Mouse (Mus musculus) cerebellum, adult (tissue): ENCODE results near the gene Vmn1r194.
"Not testable (repeated sequence)": the region's sequence is repeated elsewhere in the genome, so short reads cannot be mapped to it uniquely, and the experiment has no call there.

Experiments
- ATAC-seq: cut with Nextera tagmentation; 2 replicates; pipeline ENCODE4 v1.9.2; 2017; ENCODE audit warnings: mild to moderate bottlenecking, moderate library complexity, mixed read lengths; ENCODE audit not compliant: insufficient number of reproducible peaks, low FRiP score, low TSS enrichment

The Vmn1r194 gene

DNA sequence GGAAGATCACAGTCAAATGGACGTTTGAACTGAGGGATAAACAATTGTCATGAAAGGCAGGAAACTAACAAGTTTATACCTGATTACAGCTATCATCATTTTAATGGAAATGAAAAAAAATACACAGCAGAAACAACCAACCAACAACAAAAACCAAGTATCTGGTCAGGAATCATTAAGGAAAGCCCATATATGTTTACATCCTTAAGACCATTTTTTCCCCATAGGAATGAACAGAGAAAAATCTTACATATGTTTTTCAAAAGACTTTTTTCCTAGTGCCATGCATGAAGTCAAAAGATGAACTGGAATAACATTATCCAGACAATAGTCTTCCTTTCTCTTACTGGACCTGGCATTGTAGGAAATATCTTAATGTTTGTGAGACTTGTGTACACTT lies at the start of gene Vmn1r194:
Gene Vmn1r194 (plus strand): TSS at position 301 of the 400 bp plus-strand sequence.
- ATAC-seq: no peak

DNA sequence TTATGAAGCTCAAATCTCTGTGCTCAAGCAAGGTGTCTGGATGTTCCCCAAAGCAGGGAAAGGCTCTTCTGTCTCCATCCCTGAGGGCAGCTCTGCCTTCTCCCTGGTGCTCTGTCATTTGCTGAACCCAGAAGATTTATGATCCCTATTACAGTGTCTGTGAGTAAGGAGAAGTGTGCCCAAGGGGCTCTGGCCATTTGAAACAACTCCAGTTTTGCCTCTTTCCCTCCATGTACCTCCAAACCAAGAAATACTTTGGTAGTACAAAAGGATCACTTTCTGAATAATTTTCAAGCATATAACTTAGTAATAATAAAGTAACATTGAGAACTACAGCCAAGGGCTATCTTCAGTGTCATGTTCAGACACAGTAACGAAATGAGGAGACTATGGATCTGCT lies 21.0 kb upstream of the Vmn1r194 start, which contains the start of gene Vmn1r193:
Gene Vmn1r193 (minus strand): TSS at position 101 of the 400 bp plus-strand sequence.
- ATAC-seq: not testable (repeated sequence)

DNA sequence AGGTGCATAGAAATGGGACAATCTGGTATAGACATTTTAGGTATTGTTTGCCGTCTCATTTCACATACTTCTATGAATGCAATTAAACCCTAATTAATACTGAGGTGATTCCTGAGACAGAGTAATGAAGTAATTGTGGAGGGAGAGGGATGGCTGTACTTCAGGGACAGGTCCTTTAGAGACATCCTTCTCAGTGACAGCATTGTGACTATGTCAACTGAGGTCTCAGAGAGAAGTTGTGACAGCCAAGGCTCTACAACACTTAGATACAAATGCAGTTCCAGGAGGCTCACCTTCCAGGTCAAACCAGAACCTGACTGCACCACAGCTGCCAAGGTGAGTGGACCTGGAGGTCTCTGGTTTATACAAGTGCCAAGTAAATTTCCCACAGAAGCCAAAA lies 26.2 kb downstream of the Vmn1r194 start, which contains the start of gene Vmn1r195:
Gene Vmn1r195 (plus strand): TSS at position 301 of the 400 bp plus-strand sequence.
- not testable (repeated sequence) for ATAC-seq

DNA sequence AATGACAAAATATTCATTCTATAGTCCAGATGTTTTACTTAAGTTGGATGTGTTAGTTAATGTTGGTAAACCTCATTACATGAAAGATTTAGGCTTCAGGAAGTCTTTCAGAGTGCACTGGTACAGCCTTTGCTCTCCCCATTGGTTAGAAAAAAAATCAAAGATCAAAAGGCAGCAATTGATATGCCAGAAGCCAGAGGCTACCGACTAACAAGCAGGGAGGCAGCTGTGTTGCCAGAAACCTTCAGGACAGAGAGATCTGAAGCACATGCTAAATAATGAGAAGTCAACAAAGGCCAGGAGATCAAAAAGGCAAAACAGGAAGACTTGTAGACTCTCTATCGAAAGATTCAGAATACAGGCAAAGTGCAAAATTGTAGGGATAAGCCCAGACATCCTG lies 27.7 kb downstream of the Vmn1r194 start:
- ATAC-seq: no peak

- no peak for ATAC-seq
Measured at GRCm38 (mm10) chr13:22284578-22284977, 40.6 kb downstream of the Vmn1r194 start.

- ATAC-seq: no peak
Measured at GRCm38 (mm10) chr13:22289620-22290019, 45.6 kb downstream of the Vmn1r194 start, which contains the start of gene Vmn1r196. Gene Vmn1r196, plus strand, starts transcription at chr13:22289920.
